Mouse (Mus musculus) c-Kit-positive CD71-positive TER-119-negative erythroid progenitor cells, embryonic 14.5 days (primary cell): ENCODE data around the gene Zc3h15.
A peak's percentile ranks its signal among the peaks of the same experiment; 100 is the strongest.
"Not testable (repeated sequence)": the region's sequence is repeated elsewhere in the genome, so short reads cannot be mapped to it uniquely, and the experiment has no call there.

ENCODE experiments used
- DNase-seq: peaks from one replicate; pipeline ENCODE4 v3.0.0-alpha.2; 2013; ENCODE audit warnings: low read depth

Zc3h15 gene

DNA sequence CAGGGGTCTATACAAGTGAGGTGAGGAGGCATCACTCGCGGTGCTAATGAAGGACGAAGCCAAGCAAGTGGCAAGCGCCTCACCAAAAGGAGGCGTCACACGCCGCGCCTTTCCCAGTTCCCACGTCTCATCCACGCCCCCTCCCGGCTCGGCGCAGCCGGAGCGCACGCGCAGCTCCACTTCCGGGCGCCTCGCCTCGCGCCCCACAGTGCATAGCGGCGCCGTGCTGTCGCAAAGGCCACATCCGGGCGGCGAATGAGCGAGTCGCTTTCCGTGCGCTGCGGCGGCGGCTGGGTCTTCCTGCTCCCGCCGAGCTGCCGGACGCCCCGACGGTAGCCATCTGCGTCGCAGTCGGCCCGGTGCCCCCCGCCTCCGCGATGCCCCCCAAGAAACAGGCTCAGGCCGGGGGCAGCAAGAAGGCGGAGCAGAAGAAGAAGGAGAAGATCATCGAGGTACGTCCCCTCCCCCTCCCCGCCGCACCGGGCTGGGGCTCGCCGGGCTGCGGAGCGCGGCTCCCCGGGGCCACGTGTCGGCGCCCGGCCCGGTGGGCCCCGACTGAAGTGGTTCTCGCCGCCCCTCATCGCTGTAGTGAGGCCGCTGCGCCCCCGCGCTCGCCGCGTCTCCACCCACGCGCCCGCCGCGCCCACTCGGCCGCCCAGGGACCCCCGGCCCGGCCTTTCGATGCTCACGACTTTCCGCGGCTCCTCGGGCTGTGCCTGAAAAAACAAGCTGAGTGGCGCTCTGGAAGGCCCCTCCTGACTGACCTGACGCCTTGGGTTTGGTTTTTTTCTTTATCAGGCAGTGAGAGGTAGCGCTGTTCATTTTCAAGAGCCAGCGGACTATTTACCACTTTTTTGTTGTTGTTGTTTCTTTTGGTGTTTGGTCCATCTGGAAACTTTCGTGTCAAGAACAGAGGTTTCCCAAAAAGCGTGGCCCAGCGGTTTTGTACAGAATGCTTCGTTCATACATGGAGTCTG is at the start of gene Zc3h15:
Zc3h15 (plus strand) TSS at position 160 of the 977 bp plus-strand sequence.
- DNase-seq: peak; percentile 88

DNA sequence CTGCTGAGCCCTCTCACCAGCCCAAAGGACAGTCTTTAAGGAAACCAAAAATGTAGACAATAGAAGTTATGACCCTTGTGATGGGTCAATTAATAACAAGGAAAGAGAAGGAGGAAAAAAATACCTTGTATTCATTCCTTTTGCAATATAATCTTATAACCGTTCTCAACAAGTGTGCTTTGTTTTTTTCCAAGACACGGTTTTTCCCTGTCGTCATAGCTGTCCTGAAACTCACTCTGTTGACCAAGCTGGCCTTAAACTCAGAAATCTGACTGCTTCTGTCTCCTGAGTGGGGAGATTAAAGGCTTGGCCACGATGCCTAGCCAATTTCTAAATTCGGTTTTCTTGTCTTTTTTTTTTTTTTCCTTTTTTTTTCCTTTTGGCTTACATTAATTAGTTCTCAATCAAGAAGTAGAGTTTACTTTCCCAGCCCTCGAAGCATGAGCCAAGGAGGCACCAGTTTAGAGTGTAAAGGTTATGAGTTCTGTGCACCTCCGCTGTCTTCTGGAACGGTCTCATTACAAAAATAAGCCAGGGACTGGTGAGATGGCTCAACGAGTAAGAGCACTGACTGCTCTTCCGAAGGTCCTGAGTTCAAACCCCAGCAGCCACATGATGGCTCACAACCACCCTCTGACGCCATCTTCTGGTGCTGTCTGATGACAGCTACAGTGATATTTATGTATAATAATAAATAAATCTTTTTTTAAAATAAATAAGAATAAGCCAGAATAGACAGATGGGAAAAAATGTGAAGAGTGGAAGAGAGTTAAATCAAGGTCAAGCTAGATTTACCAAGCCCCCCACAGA is 23.5 kb upstream of the Zc3h15 start:
- DNase-seq: no peak

GRCm38 (mm10) chr2:83621511-83621910 is 22.7 kb upstream of the Zc3h15 start:
- DNase-seq: no peak

- DNase-seq: no peak
Observed at GRCm38 (mm10) chr2:83622792-83623191, 21.4 kb upstream of the Zc3h15 start.

- DNase-seq: no peak
Observed at GRCm38 (mm10) chr2:83624045-83624444, 20.2 kb upstream of the Zc3h15 start.

DNA sequence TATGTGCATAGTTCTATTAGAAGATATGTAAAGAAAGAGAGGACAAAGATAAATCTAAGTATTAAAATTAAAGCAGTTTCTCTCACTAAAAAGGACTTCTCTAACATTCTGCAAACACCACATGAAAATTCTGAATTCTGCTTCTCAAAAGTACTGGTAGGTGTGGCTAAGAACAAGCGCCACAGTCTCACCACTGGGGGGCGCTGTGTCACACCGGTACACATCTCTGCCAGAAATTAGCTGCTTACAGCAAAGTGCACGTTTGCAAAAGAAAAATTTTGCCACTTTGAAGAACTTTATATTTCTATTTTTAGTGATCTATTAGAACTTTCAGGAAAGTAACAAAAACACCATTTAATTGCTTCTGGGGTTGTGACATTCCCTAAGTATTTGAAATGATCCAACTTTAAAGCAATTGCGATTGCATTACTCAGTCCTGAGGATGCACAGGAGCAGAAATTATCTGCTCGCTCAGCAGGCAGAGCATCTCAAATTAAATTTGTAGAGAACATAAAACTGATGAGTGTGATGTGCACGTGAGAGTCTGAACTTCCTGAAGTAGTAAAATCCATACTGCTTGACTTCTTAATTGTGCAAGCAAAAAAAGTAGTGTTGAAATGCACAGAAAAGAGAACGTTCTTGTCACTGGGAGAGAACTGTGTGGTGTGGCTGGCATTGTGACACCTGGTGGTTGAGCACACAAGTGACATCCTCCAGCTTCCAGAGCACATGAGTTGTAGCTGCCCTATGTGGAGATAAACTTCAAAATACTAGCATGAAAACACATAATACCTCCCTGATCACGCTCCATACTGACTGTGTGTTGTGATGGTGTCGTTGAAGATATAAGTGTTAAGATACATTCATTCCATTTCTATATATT is 18.8 kb upstream of the Zc3h15 start:
- peak; percentile 54 for DNase-seq

DNA sequence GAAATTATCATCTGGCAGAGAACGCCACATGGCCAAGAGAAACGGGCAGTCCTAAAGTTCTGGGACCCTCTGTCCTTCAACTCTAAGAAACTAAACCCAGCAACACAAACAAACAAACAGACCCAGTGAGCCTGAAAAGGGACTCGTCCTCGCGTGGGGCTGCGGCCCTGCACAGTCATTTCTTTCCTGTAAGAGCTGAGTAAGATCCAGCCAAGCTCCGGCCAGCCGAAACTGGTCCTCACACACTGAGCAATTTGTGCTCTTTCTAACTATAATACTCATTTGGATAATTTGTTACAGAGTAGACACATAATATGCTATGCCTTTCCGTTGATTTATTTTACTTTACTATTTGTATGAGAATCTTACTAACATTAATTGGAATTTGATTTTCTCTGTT is 17.4 kb upstream of the Zc3h15 start:
- DNase-seq: no peak

DNA sequence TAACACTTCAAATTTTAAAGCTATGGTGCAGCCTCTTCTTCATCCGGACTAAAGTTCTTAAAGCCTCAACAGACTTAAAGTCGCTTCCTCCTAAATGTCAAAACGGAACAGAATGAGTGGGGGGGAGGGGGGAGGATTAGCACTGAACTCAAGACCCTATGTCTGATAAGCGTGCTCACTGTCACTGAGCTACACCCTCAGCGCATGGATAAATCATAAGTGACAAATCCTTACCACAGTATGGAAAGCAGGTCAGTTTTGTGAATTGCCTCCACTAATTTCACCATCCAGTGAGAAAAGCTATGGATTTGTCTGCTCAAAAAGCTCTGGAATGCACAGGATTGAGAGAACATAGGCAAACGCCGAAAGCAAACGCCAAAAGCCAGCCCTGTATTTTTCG is 16.7 kb upstream of the Zc3h15 start:
- no peak for DNase-seq

DNA sequence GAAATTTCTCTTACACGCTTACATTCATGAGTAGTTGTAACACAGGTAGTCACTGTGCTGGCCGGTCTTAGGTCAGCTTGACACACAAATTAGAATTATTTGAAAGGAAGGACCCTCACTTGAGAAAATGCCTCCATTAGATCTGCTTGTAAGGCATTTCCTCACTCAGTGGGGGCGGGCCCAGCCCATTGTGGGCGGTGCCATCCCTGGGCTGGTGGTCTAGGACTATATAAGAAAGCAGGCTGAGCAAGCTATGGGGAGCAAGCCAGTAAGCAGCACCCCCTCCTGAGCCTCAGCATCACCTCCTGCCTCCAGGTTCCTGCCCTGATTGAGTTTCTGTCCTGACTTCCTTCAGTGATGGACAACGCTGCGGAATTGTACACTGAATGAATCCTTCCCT is 16.3 kb upstream of the Zc3h15 start:
- no peak for DNase-seq

DNA sequence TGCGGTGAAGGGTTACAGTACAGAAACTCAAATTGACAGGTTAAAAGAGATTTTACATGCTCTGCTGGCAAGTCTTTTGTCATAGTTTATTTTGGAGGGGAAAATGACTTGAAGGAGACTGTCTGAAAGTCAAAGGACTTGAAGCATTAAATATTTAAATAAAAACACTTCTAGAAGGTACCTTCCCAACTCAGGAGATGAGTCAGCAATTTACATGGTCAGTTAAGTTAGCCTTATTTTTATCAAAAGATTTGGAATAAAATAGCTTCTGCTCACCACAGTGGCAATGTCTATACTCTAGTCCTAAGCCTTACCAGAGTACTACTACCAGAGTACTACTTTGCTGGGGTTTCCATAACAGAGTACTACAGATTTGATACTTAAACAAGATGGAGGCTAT is 2.2 kb upstream of the Zc3h15 start:
- DNase-seq: no peak

- DNase-seq: no peak
Observed at GRCm38 (mm10) chr2:83648916-83649315, 4.7 kb downstream of the Zc3h15 start.

- no peak for DNase-seq
Observed at GRCm38 (mm10) chr2:83652606-83653005, 8.4 kb downstream of the Zc3h15 start.

GRCm38 (mm10) chr2:83659279-83659678 is 15.0 kb downstream of the Zc3h15 start:
- DNase-seq: no peak

DNA sequence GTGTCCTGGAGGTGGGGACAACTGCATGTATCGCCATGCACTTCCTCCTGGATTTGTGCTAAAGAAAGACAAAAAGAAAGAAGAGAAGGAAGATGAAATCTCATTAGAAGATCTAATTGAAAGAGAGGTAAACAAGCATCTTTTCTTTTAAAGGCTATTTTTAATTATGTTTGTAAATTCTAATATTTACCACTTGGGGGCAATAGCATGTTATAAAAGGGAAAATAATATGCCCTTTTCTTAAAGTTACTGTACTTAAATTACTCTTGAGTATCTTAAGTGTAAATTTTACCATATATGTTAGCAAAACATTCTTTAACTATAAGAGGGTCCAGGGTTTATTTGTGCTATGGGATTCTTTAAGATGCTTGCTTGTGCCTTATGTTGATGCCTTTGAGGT is 15.9 kb downstream of the Zc3h15 start:
- DNase-seq: no peak

GRCm38 (mm10) chr2:83661351-83661750 is 17.1 kb downstream of the Zc3h15 start:
- DNase-seq: no peak

DNA sequence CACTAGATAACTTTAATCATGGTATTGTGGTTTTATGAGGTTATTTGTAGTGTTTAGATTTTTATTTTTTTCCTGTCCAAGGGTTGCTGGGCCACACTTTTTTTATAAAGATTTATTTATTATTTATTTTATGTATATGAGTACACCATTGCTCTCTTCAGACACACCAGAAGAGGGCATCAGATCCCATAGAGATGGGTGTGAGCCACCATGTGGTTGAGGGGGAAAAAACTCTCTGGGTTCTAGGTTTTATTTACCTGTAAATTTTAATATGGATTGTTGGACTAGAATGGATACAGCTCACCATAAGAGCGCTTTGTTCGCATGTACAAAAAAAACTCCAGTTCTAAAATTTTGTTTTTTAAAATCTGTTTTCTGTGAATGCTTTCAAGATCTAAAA is 20.8 kb downstream of the Zc3h15 start:
- DNase-seq: not testable (repeated sequence)

DNA sequence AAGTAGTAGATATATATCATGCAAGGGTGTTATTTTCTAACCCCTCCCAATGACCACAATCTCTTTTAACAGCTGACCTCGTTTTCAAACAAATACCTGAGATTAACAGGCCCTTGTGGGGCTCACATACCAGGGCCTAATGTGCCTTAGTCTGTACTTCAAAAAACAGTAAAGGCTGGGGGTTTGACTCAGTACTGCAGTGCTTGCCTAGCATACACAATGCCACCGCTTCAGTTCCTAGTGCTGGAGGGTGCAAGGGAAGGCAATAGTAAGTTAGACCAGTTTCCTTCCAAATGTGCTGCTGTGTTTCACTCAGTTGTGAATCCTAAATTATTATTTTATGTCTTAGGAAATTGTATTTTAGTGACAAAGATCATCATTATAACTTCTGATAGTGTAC is 23.2 kb downstream of the Zc3h15 start:
- DNase-seq: no peak

- DNase-seq: no peak
Observed at GRCm38 (mm10) chr2:83668052-83668451, 23.8 kb downstream of the Zc3h15 start.

DNA sequence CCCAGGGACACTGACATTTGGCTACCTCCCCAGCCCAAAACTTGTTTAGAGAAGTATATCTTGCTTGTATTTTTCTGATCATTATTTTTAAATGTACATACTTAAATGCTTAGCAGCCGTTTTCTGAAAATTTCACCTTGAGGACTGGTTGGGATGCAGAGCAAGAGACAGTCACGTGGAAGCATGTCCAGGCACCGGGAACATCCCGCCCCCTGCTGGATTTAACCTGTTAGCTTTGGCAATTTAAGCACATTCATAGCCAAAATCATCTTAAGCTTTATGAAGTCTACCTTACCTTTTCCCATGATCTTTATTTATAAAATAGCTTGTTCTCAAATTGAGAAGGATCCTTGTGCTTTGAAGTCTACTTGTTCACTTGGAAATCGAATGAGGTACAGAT is 25.8 kb downstream of the Zc3h15 start:
- DNase-seq: no peak

DNA sequence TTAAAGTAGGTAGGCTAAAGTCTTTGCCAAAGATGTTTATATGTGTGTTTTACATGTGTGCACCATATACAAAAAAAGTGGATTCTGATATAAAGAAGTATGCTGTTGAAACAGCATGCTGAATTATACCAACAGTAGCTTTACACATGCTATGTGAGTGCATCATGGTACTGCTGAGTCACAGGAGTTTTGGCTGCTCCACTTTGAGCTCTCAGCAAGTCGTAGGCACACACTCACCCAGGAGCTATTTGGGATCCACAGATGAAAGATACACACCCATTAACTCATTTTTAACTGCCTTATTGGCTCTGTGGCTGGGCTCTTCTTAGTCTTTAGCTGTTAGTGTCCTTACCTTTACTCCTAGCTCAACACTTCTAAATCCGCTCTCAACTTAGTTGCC is 27.6 kb downstream of the Zc3h15 start:
- no peak for DNase-seq

DNA sequence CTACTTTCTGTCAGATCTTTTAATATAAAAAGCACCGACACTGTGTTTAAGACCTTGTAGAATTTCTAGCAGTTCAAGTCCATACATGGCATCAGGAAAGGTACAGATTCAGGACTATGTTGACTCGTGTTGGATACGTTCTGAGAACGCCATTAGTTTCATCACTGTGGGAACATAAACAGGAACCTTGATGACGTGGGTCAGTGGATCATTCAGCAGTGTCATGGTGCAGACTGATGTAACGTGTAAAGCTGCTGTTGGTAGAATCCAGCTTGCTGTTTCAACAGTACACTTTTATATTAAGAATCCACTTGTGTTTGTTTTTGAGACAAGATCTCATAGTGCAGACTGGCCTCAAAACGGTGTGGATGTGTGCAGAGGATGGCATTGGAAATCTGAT is 28.8 kb downstream of the Zc3h15 start:
- DNase-seq: no peak

- DNase-seq: no peak
Observed at GRCm38 (mm10) chr2:83673843-83674242, 29.6 kb downstream of the Zc3h15 start.
